Mouse (Mus musculus) thymus, adult 2 months (tissue): Measurements from ENCODE around the gene Rgs6. TPM values are rescaled to one million over a fixed set of nuclear protein-coding genes. Genes with fewer than 3 reads are reported as not detected.

Source experiments
- DNase-seq: peaks from one replicate; pipeline ENCODE4 v3.0.0; 2021
- H3K27ac ChIP-seq: fragments of 200-500 bp; 2 replicates; pipeline ENCODE4 v1.5.1; 2012; ENCODE audit warnings: low read length, control low read depth; ENCODE audit not compliant: control insufficient read depth, insufficient read depth
- H3K27me3 ChIP-seq: fragments of 200-500 bp; 2 replicates; pipeline ENCODE4 v1.6.1; 2012; ENCODE audit warnings: mild to moderate bottlenecking, low read length, moderate library complexity, mixed read lengths; ENCODE audit not compliant: control insufficient read depth, insufficient read depth
- H3K36me3 ChIP-seq: fragments of 200-500 bp; 2 replicates; pipeline ENCODE4 v1.6.1; 2012; ENCODE audit warnings: mild to moderate bottlenecking, low read length, moderate library complexity; ENCODE audit not compliant: control insufficient read depth, insufficient read depth
- H3K4me1 ChIP-seq: fragments of 200-500 bp; replicated peaks from 2 replicates; pipeline ENCODE4 v1.6.1; 2012; ENCODE audit warnings: low read length; ENCODE audit not compliant: control insufficient read depth, insufficient read depth
- H3K4me3 ChIP-seq: fragments of 200-500 bp; 2 replicates; pipeline ENCODE4 v1.5.1; 2012; ENCODE audit warnings: mild to moderate bottlenecking, low read length, control low read depth, moderate library complexity; ENCODE audit not compliant: control insufficient read depth, insufficient read depth
- CTCF ChIP-seq: fragments of 200-500 bp; IDR thresholded peaks from 2 replicates; pipeline ENCODE4 v1.5.1; 2012; ENCODE audit warnings: mild to moderate bottlenecking, control low read depth, low read length, moderate library complexity, borderline replicate concordance; ENCODE audit not compliant: control insufficient read depth, poor library complexity, insufficient read depth; ENCODE audit errors: extremely low read depth
- POLR2A ChIP-seq: fragments of 200-500 bp; IDR thresholded peaks from 2 replicates; pipeline ENCODE4 v1.6.1; 2012; ENCODE audit warnings: mild to moderate bottlenecking, low read length, control low read depth, moderate library complexity; ENCODE audit not compliant: control insufficient read depth, poor library complexity, insufficient read depth; ENCODE audit errors: extremely low read depth
- WGBS: fragments of 180-500 bp; shearing (Covaris S2); methylation state at CpG from one replicate; pipeline ENCODE4 v1.1.7; 2018; 5-methylcytosine and 5-hydroxymethylcytosine counted together
- polyA plus RNA-seq: library from polyadenylated mRNA; depleted of rRNA; stranded (reverse); fragments of >200 nt; gene quantifications from 2 replicates; pipeline ENCODE4 v1.2.3, GENCODE M21; 2012

Gene Rgs6
- polyA plus RNA-seq, 1 experiment, result 0.46 TPM

GRCm38 (mm10) chr12:83179860-83180259, 591.8 kb downstream of the Rgs6 start:
- no peak overlapping the region for H3K4me3 ChIP-seq
- no peak overlapping the region for H3K27ac ChIP-seq
- no peaks in the 10 kb centered on the region for H3K36me3 ChIP-seq
- TF ChIP-seq POLR2A (no peak), CTCF (no peak)
- no peaks in the 10 kb centered on the region for H3K4me1 ChIP-seq
- no peak for DNase-seq
- no peaks in the 10 kb centered on the region for H3K27me3 ChIP-seq
- 80% methylated on average over 1 of the region's 1 CpGs for WGBS

GRCm38 (mm10) chr12:83180561-83180960, 592.5 kb downstream of the Rgs6 start:
- WGBS, result 83% methylated on average over 6 of the region's 6 CpGs
- no peak overlapping the region for H3K27ac ChIP-seq
- no peaks in the 10 kb centered on the region for H3K27me3 ChIP-seq
- H3K4me1 ChIP-seq, result no peaks in the 10 kb centered on the region
- no peak overlapping the region for H3K4me3 ChIP-seq
- TF ChIP-seq CTCF, result no peak
- no peak for TF ChIP-seq POLR2A
- no peak for DNase-seq
- H3K36me3 ChIP-seq, result no peaks in the 10 kb centered on the region

GRCm38 (mm10) chr12:83201674-83202073, 613.6 kb downstream of the Rgs6 start:
- 53% methylated on average over 3 of the region's 3 CpGs for WGBS
- no peak for DNase-seq

GRCm38 (mm10) chr12:83204361-83204760, 616.3 kb downstream of the Rgs6 start:
- Histone ChIP-seq H3K27ac (no peak overlapping the region), H3K27me3 (no peaks in the 10 kb centered on the region), H3K36me3 (no peaks in the 10 kb centered on the region), H3K4me3 (no peak overlapping the region), H3K4me1 (no peaks in the 10 kb centered on the region)
- no peak for DNase-seq
- 96% methylated on average over 5 of the region's 5 CpGs for WGBS
- TF ChIP-seq CTCF (no peak), POLR2A (no peak)

More at GRCm38 (mm10) chr12:83201674-83202073, 613.6 kb downstream of the Rgs6 start:
- Histone ChIP-seq H3K27me3 (no peaks in the 10 kb centered on the region), H3K27ac (no peak overlapping the region), H3K36me3 (no peaks in the 10 kb centered on the region), H3K4me3 (no peak overlapping the region), H3K4me1 (no peaks in the 10 kb centered on the region)
- TF ChIP-seq CTCF (no peak), POLR2A (no peak)

- H3K27ac ChIP-seq, result no peak overlapping the region
- H3K36me3 ChIP-seq, result no peaks in the 10 kb centered on the region
- H3K27me3 ChIP-seq, result no peaks in the 10 kb centered on the region
- H3K4me3 ChIP-seq, result no peak overlapping the region
- TF ChIP-seq POLR2A (no peak), CTCF (no peak)
- H3K4me1 ChIP-seq, result no peaks in the 10 kb centered on the region
- WGBS, result 81% methylated on average over 6 of the region's 6 CpGs
- no peak for DNase-seq
These were observed 618.8 kb downstream of the Rgs6 start for GRCm38 (mm10) chr12:83206866-83207265.

- Histone ChIP-seq H3K36me3 (no peaks in the 10 kb centered on the region), H3K4me3 (no peak overlapping the region), H3K27me3 (no peaks in the 10 kb centered on the region), H3K4me1 (no peaks in the 10 kb centered on the region), H3K27ac (no peak overlapping the region)
- TF ChIP-seq POLR2A, result no peak
- TF ChIP-seq CTCF, result no peak
- no peak for DNase-seq
- 66% methylated on average over 5 of the region's 5 CpGs for WGBS
These were observed 619.4 kb downstream of the Rgs6 start for GRCm38 (mm10) chr12:83207481-83207880.

GRCm38 (mm10) chr12:83208011-83208410, 619.9 kb downstream of the Rgs6 start:
- Histone ChIP-seq H3K4me1 (no peaks in the 10 kb centered on the region), H3K36me3 (no peaks in the 10 kb centered on the region), H3K27me3 (no peaks in the 10 kb centered on the region), H3K27ac (no peak overlapping the region), H3K4me3 (no peak overlapping the region)
- TF ChIP-seq POLR2A (no peak), CTCF (no peak)
- DNase-seq, result no peak
- WGBS, result 67% methylated on average over 8 of the region's 8 CpGs
